Comparison of ENCODE assay signal across 21 mouse cellular contexts in genomic region chr16:55582906-55583305, GRCm38 (mm10).
A peak's percentile ranks its signal among the peaks of the same experiment; 100 is the strongest.
DNase-seq lines count a peak whose midpoint lies in the region; ATAC-seq and TF ChIP-seq lines count a peak whose summit lies in the region.
"Had no signal": no experiment of that assay in that cellular context is flagged by ENCODE, and none has a peak within 500 bp of the region (broad histone marks: within the 10 kb centered on the region; RNA-seq: fewer than 3 reads in every experiment).

No protein-coding gene starts in this region.

- in situ Hi-C loops in CH12.LX (cut with MboI; ENCODE audit: low pct_ligation_motif_present, low pct_unique_long_range_greater_than_20kb, low sequenced_read_pairs) = no loop called here

- no peaks in the 10 kb centered on the region for H3K9me3 ChIP-seq in lung, postnatal 0 days (ENCODE audit: low read length)
- no peaks in the 10 kb centered on the region for H3K9me3 ChIP-seq in CH12.LX (replicated peaks; ENCODE audit: low read length)
- H3K9me3 ChIP-seq: embryonic facial prominence, embryonic 13.5 days; heart, embryonic 12.5 days; hindbrain, embryonic 15.5 days; intestine, embryonic 15.5 days had no signal

- TF ChIP-seq POLR2A in CH12.LX (IDR thresholded peaks at IDR 0.05; ENCODE audit: low read depth, low read length) = no peak
- TF ChIP-seq POLR2A in small intestine, adult 2 months (IDR thresholded peaks at IDR 0.05; ENCODE audit: low read depth, low read length) = no peak

- ATAC-seq in lung, postnatal 0 days = no peak
- ATAC-seq: forebrain, embryonic 14.5 days; intestine, embryonic 15.5 days had no signal

- TF ChIP-seq RAD21 in CH12.LX (IDR thresholded peaks at IDR 0.05; ENCODE audit: low read depth, low read length) = no peak; the same call in 1 of the 2 replicates

- H3K9ac ChIP-seq in lung, postnatal 0 days (replicated peaks; ENCODE audit: low read depth) = no peak overlapping the region
- no peak overlapping the region for H3K9ac ChIP-seq in CH12.LX (ENCODE audit: insufficient read depth, low read depth)
- H3K9ac ChIP-seq: embryonic facial prominence, embryonic 13.5 days; heart, embryonic 12.5 days; hindbrain, embryonic 15.5 days; intestine, embryonic 15.5 days had no signal

- no peaks in the 10 kb centered on the region for H3K79me2 ChIP-seq in CH12.LX (replicated peaks; ENCODE audit: control insufficient read depth, extremely low read depth, insufficient read depth, poor library complexity, severe bottlenecking)

- intact Hi-C loops in gastrocnemius, adult 2 months (cut with DNase I) = no loop called here

- H3K27ac ChIP-seq in lung, postnatal 0 days (ENCODE audit: low read length) = no peak overlapping the region
- no peak overlapping the region for H3K27ac ChIP-seq in CH12.LX (ENCODE audit: insufficient read depth, low read depth)
- peak overlapping the region; percentile 21; the same call in 1 of the 2 replicates for H3K27ac ChIP-seq in small intestine, adult 2 months (ENCODE audit: insufficient read depth, low read depth, low read length)
- no peak overlapping the region for H3K27ac ChIP-seq in gastrocnemius, adult 2 months
- H3K27ac ChIP-seq: embryonic facial prominence, embryonic 13.5 days; heart, adult 2 months; hindbrain, embryonic 15.5 days; intestine, embryonic 15.5 days had no signal

- no peak overlapping the region for H3K4me3 ChIP-seq in lung, postnatal 0 days (ENCODE audit: low read depth, low read length)
- H3K4me3 ChIP-seq in CH12.LX (replicated peaks in 1 of 3; ENCODE audit: low read depth in 2 of 3, low read length in 2 of 3, poor library complexity in 1 of 3) = no peak overlapping the region
- H3K4me3 ChIP-seq in small intestine, adult 2 months (ENCODE audit: low read depth, low read length) = no peak overlapping the region
- no peak overlapping the region for H3K4me3 ChIP-seq in gastrocnemius, adult 2 months
- H3K4me3 ChIP-seq: embryonic facial prominence, embryonic 13.5 days; heart, adult 2 months; heart, embryonic 12.5 days; hindbrain, embryonic 15.5 days; intestine, embryonic 15.5 days had no signal

- TF ChIP-seq EP300 in lung, postnatal 0 days (IDR thresholded peaks at IDR 0.05) = no peak
- peak; percentile 88 for TF ChIP-seq EP300 in CH12.LX (IDR thresholded peaks at IDR 0.05; ENCODE audit: low read length)

- dilution Hi-C loops in CH12.LX (cut with MboI; ENCODE audit: extremely low pct_ligation_motif_present, extremely low pct_unique_long_range_greater_than_20kb, low sequenced_read_pairs) = no loop called here

- H3K4me2 ChIP-seq in lung, postnatal 0 days (replicated peaks; ENCODE audit: low read depth, low read length) = no peak overlapping the region
- peak overlapping the region; percentile 14; the same call in 1 of the 2 replicates for H3K4me2 ChIP-seq in CH12.LX (ENCODE audit: insufficient read depth, low read depth, poor library complexity, severe bottlenecking)
- H3K4me2 ChIP-seq: embryonic facial prominence, embryonic 13.5 days; heart, embryonic 12.5 days; hindbrain, embryonic 15.5 days; intestine, embryonic 15.5 days had no signal

- peak; percentile 28 for DNase-seq in lung, postnatal 25 days (ENCODE audit: low spot score)
- DNase-seq in lung, postnatal 0 days (ENCODE audit: low spot score) = no peak
- peak; percentile 59 for DNase-seq in CH12.LX (ENCODE audit: extremely low read depth)
- peak; percentile 77 for DNase-seq in induced T-regulatory cell, adult 2 months (ENCODE audit: low read depth)
- DNase-seq in gastrocnemius, adult 2 months = no peak
- DNase-seq in layer of hippocampus, adult 8-10 months (ENCODE audit: low spot score in 2 of 2) = no peak
- no peak for DNase-seq in adrenal gland, postnatal 25 days
- DNase-seq: adrenal gland, adult 2 months; adrenal gland, postnatal 36 days; cerebellum, adult 8-10 months; cerebellum, postnatal 14 days; embryo, embryonic 11 days; gastrocnemius, postnatal 14 days; heart, adult 2 months; kidney, adult 18-20 months had no signal

- WGBS in lung, postnatal 0 days = 26% methylated on average over 3 of the region's 3 CpGs
- WGBS in small intestine, adult 2 months = 40% methylated on average over 3 of the region's 3 CpGs

- TF ChIP-seq CTCF in lung, postnatal 0 days (IDR thresholded peaks at IDR 0.05) = no peak
- no peak for TF ChIP-seq CTCF in CH12.LX (conservative IDR thresholded peaks at IDR 0.05 in 1 of 2, IDR thresholded peaks at IDR 0.05 in 1 of 2; ENCODE audit: low read depth in 2 of 2, low read length in 2 of 2)
- TF ChIP-seq CTCF in small intestine, adult 2 months (IDR thresholded peaks at IDR 0.05; ENCODE audit: extremely low read depth, insufficient read length, insufficient replicate concordance, low read depth, low read length) = no peak
- TF ChIP-seq CTCF in gastrocnemius, adult 2 months (IDR thresholded peaks at IDR 0.05) = no peak

- no peaks in the 10 kb centered on the region for H3K27me3 ChIP-seq in lung, postnatal 0 days (replicated peaks; ENCODE audit: insufficient read depth, low read length)
- H3K27me3 ChIP-seq in CH12.LX (replicated peaks) = no peaks in the 10 kb centered on the region
- H3K27me3 ChIP-seq in small intestine, adult 2 months (ENCODE audit: control insufficient read depth, insufficient read depth, low read length) = no peaks in the 10 kb centered on the region
- H3K27me3 ChIP-seq: embryonic facial prominence, embryonic 13.5 days; heart, embryonic 12.5 days; hindbrain, embryonic 15.5 days; intestine, embryonic 15.5 days had no signal

- H3K4me1 ChIP-seq in lung, postnatal 0 days (ENCODE audit: insufficient read depth, low read depth, low read length) = no peaks in the 10 kb centered on the region
- H3K4me1 ChIP-seq in CH12.LX (ENCODE audit: control insufficient read depth in 1 of 2, insufficient read depth in 2 of 2) = peaks cover 21 to 35% of the 10 kb centered on the region in 2 experiments
- H3K4me1 ChIP-seq in small intestine, adult 2 months (ENCODE audit: control insufficient read depth, insufficient read depth, insufficient read length, low read length) = peaks cover 8% of the 10 kb centered on the region; the same call in 1 of the 2 replicates
- H3K4me1 ChIP-seq: embryonic facial prominence, embryonic 13.5 days; hindbrain, embryonic 15.5 days; intestine, embryonic 15.5 days had no signal

- no peaks in the 10 kb centered on the region for H3K36me3 ChIP-seq in lung, postnatal 0 days (ENCODE audit: insufficient read depth, low read length)
- H3K36me3 ChIP-seq in CH12.LX (replicated peaks in 1 of 2; ENCODE audit: control insufficient read depth in 1 of 2, insufficient read depth in 1 of 2, low read length in 1 of 2) = no peaks in the 10 kb centered on the region
- no peaks in the 10 kb centered on the region for H3K36me3 ChIP-seq in small intestine, adult 2 months (ENCODE audit: control insufficient read depth, insufficient read depth, low read length)
- H3K36me3 ChIP-seq: embryonic facial prominence, embryonic 13.5 days; heart, embryonic 12.5 days; hindbrain, embryonic 15.5 days; intestine, embryonic 15.5 days had no signal

TF ChIP-seq in CH12.LX, 34 proteins besides CTCF, POLR2A, EP300 and RAD21:
- no peak for TF ChIP-seq PAX5 (IDR thresholded peaks at IDR 0.05; ENCODE audit: low read length)
- peak; percentile 55 for TF ChIP-seq ELF1 (IDR thresholded peaks at IDR 0.05; ENCODE audit: low read depth, low read length)
- 0 out of 2 replicates have a peak, but pooled peaks have one; percentile 59 for TF ChIP-seq TCF12 (IDR thresholded peaks at IDR 0.05; ENCODE audit: low read depth, low read length)
- peak; percentile 69 for TF ChIP-seq IRF4 (IDR thresholded peaks at IDR 0.05; ENCODE audit: low read depth, low read length)
- TF ChIP-seq SIN3A (IDR thresholded peaks at IDR 0.05; ENCODE audit: low read length) = no peak
- TF ChIP-seq ETS1 (conservative IDR thresholded peaks at IDR 0.05; ENCODE audit: low read depth, low read length) = peak; percentile 68
- 0 out of 2 replicates have a peak, but pooled peaks have one; percentile 44 for TF ChIP-seq MXI1 (IDR thresholded peaks at IDR 0.05; ENCODE audit: low read depth, low read length)
- peak; percentile 75; the same call in 1 of the 2 replicates for TF ChIP-seq CHD1 (IDR thresholded peaks at IDR 0.05; ENCODE audit: low read depth, low read length)
- no peak for TF ChIP-seq E2F4 (IDR thresholded peaks at IDR 0.05; ENCODE audit: insufficient replicate concordance, low read depth, low read length)
- TF ChIP-seq ZMIZ1 (IDR thresholded peaks at IDR 0.05; ENCODE audit: low read depth, low read length) = no peak
- peak; percentile 75 for TF ChIP-seq MAX (IDR thresholded peaks at IDR 0.05; ENCODE audit: low read length)
- TF ChIP-seq BHLHE40 (IDR thresholded peaks at IDR 0.05; ENCODE audit: low read depth, low read length) = peak; percentile 79
- 0 out of 2 replicates have a peak, but pooled peaks have one; percentile 34 for TF ChIP-seq CHD2 (IDR thresholded peaks at IDR 0.05; ENCODE audit: low read length)
- no peak for TF ChIP-seq TBP (conservative IDR thresholded peaks at IDR 0.05; ENCODE audit: low read depth, low read length)
- TF ChIP-seq MYC (IDR thresholded peaks at IDR 0.05; ENCODE audit: low read depth, low read length) = peak; percentile 95
- peak; percentile 89 for TF ChIP-seq JUN (IDR thresholded peaks at IDR 0.05; ENCODE audit: insufficient read depth, low read depth, low read length)
- no peak for TF ChIP-seq POLR2AphosphoS2 (IDR thresholded peaks at IDR 0.05; ENCODE audit: low read depth, low read length)
- 0 out of 2 replicates have a peak, but pooled peaks have one; percentile 35 for TF ChIP-seq MEF2A (IDR thresholded peaks at IDR 0.05; ENCODE audit: borderline replicate concordance, low read depth, low read length)
- no peak for TF ChIP-seq ZNF384 (IDR thresholded peaks at IDR 0.05; ENCODE audit: low read depth, low read length)
- no peak for TF ChIP-seq GABPA (IDR thresholded peaks at IDR 0.05; ENCODE audit: insufficient replicate concordance, low read depth, low read length)
- peak; percentile 67; the same call in 1 of the 2 replicates for TF ChIP-seq JUND (conservative IDR thresholded peaks at IDR 0.05; ENCODE audit: low read depth, low read length)
- no peak for TF ChIP-seq ZKSCAN1 (IDR thresholded peaks at IDR 0.05; ENCODE audit: borderline replicate concordance, low read depth, low read length)

Comparison
In these comparisons a context has a peak if more than half of its experiments do, and no peak if none do; other contexts are left out.
1. DNase-seq: peak in lung, postnatal 25 days (single experiment), CH12.LX (single experiment) and induced T-regulatory cell, adult 2 months (single experiment); none in lung, postnatal 0 days (single experiment), gastrocnemius, adult 2 months (single experiment), layer of hippocampus, adult 8-10 months (0 of 2) and adrenal gland, postnatal 25 days (single experiment).